Mouse (Mus musculus): ENCODE measurements around the gene Frmd7. TPM values are rescaled to one million over a fixed set of nuclear protein-coding genes. Genes with fewer than 3 reads are reported as not detected.

Frmd7 gene
- polyA plus RNA-seq (2012; rRNA removed) = 0.24 and 0.34 TPM in 2 replicates

DNA sequence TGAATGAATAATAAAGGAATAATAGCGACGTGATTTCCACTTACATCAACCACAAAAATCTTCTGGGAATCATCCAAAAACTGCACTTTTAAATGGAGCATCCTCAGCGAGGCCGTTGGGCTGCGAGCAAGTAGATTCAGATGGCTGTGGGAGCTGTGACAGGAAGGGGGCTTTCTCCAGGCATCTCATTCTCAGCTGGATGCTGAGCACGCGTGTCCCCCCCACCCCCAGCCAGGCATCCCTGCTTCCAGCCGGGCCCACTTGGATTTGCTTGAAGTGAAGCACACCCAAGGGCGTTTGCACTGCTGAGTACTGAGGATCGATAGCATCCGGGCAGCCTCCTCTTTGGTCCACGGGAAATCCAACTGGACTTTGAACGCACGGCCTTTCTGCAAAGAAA, at the start of gene Frmd7:
Frmd7 (minus strand) TSS at position 101 of the 400 bp plus-strand sequence.

Other genes with a start within 250 kb of the Frmd7 start
- 1.8 and 9.9 TPM in 2 replicates for gene Stk26, start 101.7 kb downstream of the Frmd7 start, polyA plus RNA-seq (2012; rRNA removed)
- gene Rap2c, start 75.3 kb upstream of the Frmd7 start, polyA plus RNA-seq (2012; rRNA removed) = 24.8 and 26.0 TPM in 2 replicates